Mouse (Mus musculus) kidney, embryonic 15.5 days (tissue): ENCODE measurements at regions not wholly inside any gene's neighbourhood (a gene's known extent, or its start where the extent isn't known, plus 50 kb on each side); places are given as distances from the start of the nearest gene placed in this dataset.
A peak's percentile ranks its signal among the peaks of the same experiment; 100 is the strongest.

Source experiments
- ATAC-seq: fragments of 200-750 bp; cut with Nextera tagmentation; replicated peaks from 2 replicates; pipeline ENCODE4 v1.8.0; 2017; ENCODE audit warnings: moderate TSS enrichment; ENCODE audit not compliant: low FRiP score
- H3K27ac ChIP-seq: fragments of 300-500 bp; sonication (generic); 2 replicates; pipeline ENCODE4 v1.5.1; 2015; ENCODE audit warnings: mild to moderate bottlenecking, inconsistent platforms
- H3K27me3 ChIP-seq: fragments of 300-500 bp; sonication (generic); 2 replicates; pipeline ENCODE4 v1.6.1; 2015; ENCODE audit warnings: inconsistent platforms
- H3K36me3 ChIP-seq: fragments of 300-500 bp; sonication (generic); 2 replicates; pipeline ENCODE4 v1.6.1; 2015; ENCODE audit warnings: inconsistent platforms
- H3K4me1 ChIP-seq: fragments of 300-500 bp; sonication (generic); 2 replicates; pipeline ENCODE4 v1.6.1; 2015; ENCODE audit warnings: inconsistent platforms
- H3K4me2 ChIP-seq: fragments of 300-500 bp; sonication (generic); 2 replicates; pipeline ENCODE4 v1.6.1; 2015; ENCODE audit warnings: moderate library complexity, mild to moderate bottlenecking, inconsistent platforms
- H3K4me3 ChIP-seq: fragments of 300-500 bp; sonication (generic); replicated peaks from 2 replicates; pipeline ENCODE4 v1.5.1; 2015; ENCODE audit warnings: mild to moderate bottlenecking, inconsistent platforms
- H3K9ac ChIP-seq: fragments of 300-500 bp; sonication (generic); 2 replicates; pipeline ENCODE4 v1.6.1; 2015; ENCODE audit warnings: mild to moderate bottlenecking, inconsistent platforms
- H3K9me3 ChIP-seq: fragments of 300-500 bp; sonication (generic); replicated peaks from 2 replicates; pipeline ENCODE4 v1.6.1; 2016; ENCODE audit warnings: inconsistent platforms
- WGBS: fragments of 180-500 bp; shearing (Covaris S2); methylation state at CpG from one replicate; pipeline ENCODE4 v1.1.7; 2015; ENCODE audit warnings: mixed read lengths; 5-methylcytosine and 5-hydroxymethylcytosine counted together

DNA sequence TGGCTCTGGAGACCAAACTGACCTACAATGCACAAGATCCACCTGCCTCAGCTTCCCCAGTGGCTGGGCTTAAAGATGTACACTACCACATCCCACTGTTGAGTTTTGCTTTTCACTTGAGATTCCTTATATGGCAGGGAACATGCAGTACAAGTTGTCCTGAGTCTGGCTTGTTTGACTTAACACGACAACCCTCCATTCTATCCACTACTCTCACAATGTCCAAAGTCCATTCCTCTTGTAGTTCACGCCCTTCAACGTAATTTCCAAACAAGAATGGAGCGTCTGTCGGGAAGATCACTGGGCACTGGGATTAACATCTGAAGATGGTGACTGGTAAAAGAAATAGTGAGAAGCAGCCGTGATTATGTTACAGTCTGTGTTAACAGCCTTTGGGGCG is 108.6 kb upstream of the Klf14 start:
- ATAC-seq: no peak
- Histone ChIP-seq H3K9me3 (no peaks in the 10 kb centered on the region), H3K4me1 (0 out of 2 replicates have a peak, but pooled peaks cover 5% of the 10 kb centered on the region), H3K27me3 (no peaks in the 10 kb centered on the region), H3K9ac (no peak overlapping the region), H3K4me2 (no peak overlapping the region), H3K4me3 (no peak overlapping the region), H3K27ac (no peak overlapping the region), H3K36me3 (no peaks in the 10 kb centered on the region)
- WGBS: 86% methylated on average over 7 of the region's 7 CpGs

- Histone ChIP-seq H3K9me3 (no peaks in the 10 kb centered on the region), H3K4me1 (0 out of 2 replicates have a peak, but pooled peaks cover 5% of the 10 kb centered on the region), H3K27me3 (no peaks in the 10 kb centered on the region), H3K4me3 (no peak overlapping the region), H3K9ac (no peak overlapping the region), H3K27ac (no peak overlapping the region), H3K36me3 (no peaks in the 10 kb centered on the region), H3K4me2 (no peak overlapping the region)
- 70% methylated on average over 13 of the region's 13 CpGs for WGBS
- no peak for ATAC-seq
Measured at GRCm38 (mm10) chr6:31069243-31069642, 110.4 kb upstream of the Klf14 start.

DNA sequence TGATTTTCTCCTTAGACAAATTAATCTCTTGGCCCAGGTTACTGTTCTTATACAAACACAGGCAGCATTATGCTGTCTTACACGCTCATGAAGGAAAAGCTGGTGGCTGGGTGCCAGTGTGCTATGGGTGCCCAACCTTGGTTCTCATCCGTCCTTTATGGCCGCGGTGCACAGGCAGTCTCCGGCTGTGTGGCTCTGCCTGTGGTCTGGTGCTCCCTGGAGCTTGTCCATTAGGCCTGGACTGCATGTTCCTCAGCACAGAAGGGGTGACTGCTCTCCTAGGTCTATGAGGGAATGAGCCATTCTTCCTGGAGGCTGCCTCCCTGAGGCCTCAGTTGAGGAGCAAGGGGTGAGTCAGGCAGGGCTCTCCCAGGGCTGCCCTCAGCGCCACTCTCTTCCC is 111.7 kb upstream of the Klf14 start:
- H3K27me3 ChIP-seq: no peaks in the 10 kb centered on the region
- H3K4me1 ChIP-seq: peaks cover 11% of the 10 kb centered on the region
- H3K9me3 ChIP-seq: no peaks in the 10 kb centered on the region
- WGBS: 87% methylated on average over 6 of the region's 6 CpGs
- H3K36me3 ChIP-seq: no peaks in the 10 kb centered on the region
- no peak for ATAC-seq
- no peak overlapping the region for H3K9ac ChIP-seq
- H3K4me3 ChIP-seq: no peak overlapping the region
- no peak overlapping the region for H3K4me2 ChIP-seq
- H3K27ac ChIP-seq: no peak overlapping the region

- WGBS: 80% methylated on average over 9 of the region's 9 CpGs
- no peak overlapping the region for H3K9ac ChIP-seq
- no peak for ATAC-seq
- no peak overlapping the region for H3K4me2 ChIP-seq
- H3K9me3 ChIP-seq: no peaks in the 10 kb centered on the region
- no peak overlapping the region for H3K4me3 ChIP-seq
- H3K4me1 ChIP-seq: peaks cover 14% of the 10 kb centered on the region
- H3K27me3 ChIP-seq: no peaks in the 10 kb centered on the region
- H3K27ac ChIP-seq: no peak overlapping the region
- H3K36me3 ChIP-seq: no peaks in the 10 kb centered on the region
Measured at GRCm38 (mm10) chr6:31070966-31071365, 112.1 kb upstream of the Klf14 start.

DNA sequence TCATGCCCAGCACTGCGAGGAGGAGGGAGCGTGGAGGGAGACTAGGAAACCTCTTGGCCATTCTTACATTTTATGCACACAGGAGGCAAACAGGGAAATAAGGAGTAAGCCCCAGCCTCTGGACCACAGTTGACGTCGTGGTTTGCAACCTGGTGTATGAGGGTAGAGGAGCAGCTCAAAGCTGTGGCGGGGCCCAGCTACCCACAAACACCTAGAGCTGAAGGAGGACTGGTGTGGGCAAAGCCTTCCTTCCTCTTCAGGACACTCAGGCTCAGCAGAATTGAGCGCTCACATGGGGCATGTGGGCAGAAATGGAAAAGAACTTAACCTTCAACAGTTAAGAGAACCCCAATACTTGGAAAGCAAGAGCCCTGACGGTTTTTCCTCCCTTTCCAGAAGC is 113.2 kb upstream of the Klf14 start:
- no peaks in the 10 kb centered on the region for H3K36me3 ChIP-seq
- WGBS: 81% methylated on average over 7 of the region's 7 CpGs
- ATAC-seq: no peak
- H3K9ac ChIP-seq: no peak overlapping the region
- H3K27ac ChIP-seq: no peak overlapping the region
- H3K4me3 ChIP-seq: no peak overlapping the region
- no peaks in the 10 kb centered on the region for H3K9me3 ChIP-seq
- H3K4me2 ChIP-seq: no peak overlapping the region
- H3K27me3 ChIP-seq: no peaks in the 10 kb centered on the region
- H3K4me1 ChIP-seq: peaks cover 25% of the 10 kb centered on the region

GRCm38 (mm10) chr6:31072559-31072958 is 113.7 kb upstream of the Klf14 start:
- H3K4me3 ChIP-seq: no peak overlapping the region
- 20% methylated on average over 5 of the region's 5 CpGs for WGBS
- H3K9me3 ChIP-seq: no peaks in the 10 kb centered on the region
- H3K36me3 ChIP-seq: no peaks in the 10 kb centered on the region
- peaks cover 30% of the 10 kb centered on the region for H3K4me1 ChIP-seq
- no peak overlapping the region for H3K9ac ChIP-seq
- ATAC-seq: no peak
- no peak overlapping the region for H3K27ac ChIP-seq
- H3K27me3 ChIP-seq: no peaks in the 10 kb centered on the region
- H3K4me2 ChIP-seq: no peak overlapping the region

- no peak overlapping the region for H3K9ac ChIP-seq
- no peak overlapping the region for H3K27ac ChIP-seq
- 83% methylated on average over 8 of the region's 8 CpGs for WGBS
- no peaks in the 10 kb centered on the region for H3K36me3 ChIP-seq
- ATAC-seq: no peak
- H3K27me3 ChIP-seq: no peaks in the 10 kb centered on the region
- no peaks in the 10 kb centered on the region for H3K9me3 ChIP-seq
- peaks cover 30% of the 10 kb centered on the region for H3K4me1 ChIP-seq
- H3K4me3 ChIP-seq: no peak overlapping the region
- H3K4me2 ChIP-seq: no peak overlapping the region
Measured at GRCm38 (mm10) chr6:31073338-31073737, 114.5 kb upstream of the Klf14 start.

DNA sequence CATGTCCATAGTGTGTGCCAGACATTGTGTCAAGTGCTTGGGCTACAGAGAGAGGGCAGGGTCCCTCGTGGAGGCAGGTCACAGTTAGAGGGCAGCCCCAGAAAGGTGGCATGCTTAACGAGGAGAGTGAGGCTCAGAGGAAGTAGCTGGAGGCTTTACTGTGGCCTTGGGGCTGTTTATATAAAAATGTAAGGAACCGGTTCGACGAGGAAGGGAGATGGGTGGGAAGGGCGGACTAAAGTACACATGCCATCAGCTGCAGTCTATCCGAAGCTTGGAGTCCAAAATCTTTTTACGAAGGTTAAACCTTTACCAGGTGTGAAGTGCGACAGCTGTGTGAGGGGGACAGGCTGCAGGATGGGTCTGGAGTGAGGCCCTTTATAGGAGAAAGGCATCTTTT is 115.5 kb upstream of the Klf14 start:
- Histone ChIP-seq H3K9me3 (no peaks in the 10 kb centered on the region), H3K4me1 (peaks cover 28% of the 10 kb centered on the region), H3K27me3 (no peaks in the 10 kb centered on the region), H3K4me2 (no peak overlapping the region), H3K36me3 (no peaks in the 10 kb centered on the region), H3K27ac (no peak overlapping the region), H3K4me3 (no peak overlapping the region), H3K9ac (no peak overlapping the region)
- 59% methylated on average over 9 of the region's 9 CpGs for WGBS
- ATAC-seq: no peak

DNA sequence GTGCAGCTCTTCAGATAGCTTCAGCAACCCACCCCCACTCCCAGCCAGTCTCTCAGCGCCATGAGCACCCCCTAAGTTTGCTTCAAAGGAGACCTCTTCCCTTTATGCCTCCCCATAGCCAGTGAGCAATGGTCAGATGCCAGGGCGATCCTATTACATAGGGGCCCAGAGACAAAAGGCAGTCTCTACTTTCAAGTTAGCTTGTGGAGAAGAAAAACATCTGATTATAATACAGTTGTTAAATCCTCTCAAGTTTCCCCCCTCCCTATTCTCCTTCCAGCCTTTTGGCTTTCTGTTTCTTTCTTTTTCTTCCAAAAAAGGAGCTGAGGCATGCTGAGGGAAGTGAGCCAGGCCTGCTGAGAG is 116.3 kb upstream of the Klf14 start:
- Histone ChIP-seq H3K36me3 (no peaks in the 10 kb centered on the region), H3K9me3 (no peaks in the 10 kb centered on the region), H3K27me3 (no peaks in the 10 kb centered on the region), H3K4me3 (no peak overlapping the region), H3K4me2 (no peak overlapping the region), H3K27ac (peak overlapping the region; percentile 56; the same call in 1 of the 2 replicates), H3K4me1 (peaks cover 32% of the 10 kb centered on the region), H3K9ac (no peak overlapping the region)
- WGBS: 31% methylated on average over 2 of the region's 2 CpGs
- no peak for ATAC-seq

GRCm38 (mm10) chr6:31075572-31076477 is 116.9 kb upstream of the Klf14 start:
- ATAC-seq: peak; percentile 73
- H3K36me3 ChIP-seq: no peaks in the 10 kb centered on the region
- WGBS: 18% methylated on average over 13 of the region's 13 CpGs
- peaks cover 34% of the 10 kb centered on the region for H3K4me1 ChIP-seq
- no peak overlapping the region for H3K4me3 ChIP-seq
- H3K4me2 ChIP-seq: no peak overlapping the region
- H3K9ac ChIP-seq: no peak overlapping the region
- H3K9me3 ChIP-seq: no peaks in the 10 kb centered on the region
- H3K27me3 ChIP-seq: no peaks in the 10 kb centered on the region
- peak overlapping the region; percentile 56; the same call in 1 of the 2 replicates for H3K27ac ChIP-seq

DNA sequence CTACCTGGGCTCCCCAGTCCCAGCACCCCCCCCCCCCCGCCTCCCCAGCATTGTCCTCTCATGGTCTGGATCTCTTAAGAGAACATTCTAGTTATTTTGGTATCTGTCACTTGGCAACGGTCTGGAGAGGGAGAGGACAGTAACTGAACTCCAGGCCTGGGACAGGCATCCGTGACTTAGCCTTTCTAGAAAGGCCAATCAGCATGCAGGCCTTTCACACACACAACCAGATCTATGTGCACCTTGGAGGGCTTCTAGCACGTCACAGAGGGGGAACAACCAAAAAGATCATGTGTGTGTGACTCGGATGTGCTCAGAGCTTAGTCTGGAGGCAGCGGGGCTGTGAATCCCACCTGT is 117.6 kb upstream of the Klf14 start:
- H3K9me3 ChIP-seq: no peaks in the 10 kb centered on the region
- no peak overlapping the region for H3K27ac ChIP-seq
- no peaks in the 10 kb centered on the region for H3K27me3 ChIP-seq
- no peak overlapping the region for H3K9ac ChIP-seq
- no peak overlapping the region for H3K4me3 ChIP-seq
- peaks cover 34% of the 10 kb centered on the region for H3K4me1 ChIP-seq
- H3K36me3 ChIP-seq: no peaks in the 10 kb centered on the region
- H3K4me2 ChIP-seq: no peak overlapping the region
- 79% methylated on average over 6 of the region's 6 CpGs for WGBS
- no peak for ATAC-seq

DNA sequence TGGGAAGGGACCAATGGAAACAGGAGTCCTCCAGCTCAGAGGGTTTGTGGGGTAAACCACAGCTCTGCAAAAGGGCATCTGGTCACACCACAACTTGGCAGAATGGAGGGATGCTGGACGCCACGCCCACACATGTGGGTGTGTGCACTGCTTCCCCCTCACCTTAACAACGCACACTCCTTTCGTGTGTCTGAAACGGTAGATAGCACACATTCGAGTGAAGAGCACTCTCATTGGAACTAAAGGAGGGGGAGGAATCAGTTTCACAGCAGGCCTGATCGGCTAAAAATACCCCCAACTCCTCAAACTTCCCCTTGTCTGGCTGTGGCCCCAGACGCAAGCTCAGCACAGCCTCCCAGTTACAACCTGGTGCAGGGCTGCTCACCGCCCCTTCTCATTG is 118.3 kb upstream of the Klf14 start:
- ATAC-seq: no peak
- H3K27me3 ChIP-seq: no peaks in the 10 kb centered on the region
- H3K9me3 ChIP-seq: no peaks in the 10 kb centered on the region
- WGBS: 51% methylated on average over 9 of the region's 9 CpGs
- H3K36me3 ChIP-seq: no peaks in the 10 kb centered on the region
- H3K4me3 ChIP-seq: no peak overlapping the region
- no peak overlapping the region for H3K9ac ChIP-seq
- peaks cover 38% of the 10 kb centered on the region for H3K4me1 ChIP-seq
- H3K4me2 ChIP-seq: no peak overlapping the region
- no peak overlapping the region for H3K27ac ChIP-seq

DNA sequence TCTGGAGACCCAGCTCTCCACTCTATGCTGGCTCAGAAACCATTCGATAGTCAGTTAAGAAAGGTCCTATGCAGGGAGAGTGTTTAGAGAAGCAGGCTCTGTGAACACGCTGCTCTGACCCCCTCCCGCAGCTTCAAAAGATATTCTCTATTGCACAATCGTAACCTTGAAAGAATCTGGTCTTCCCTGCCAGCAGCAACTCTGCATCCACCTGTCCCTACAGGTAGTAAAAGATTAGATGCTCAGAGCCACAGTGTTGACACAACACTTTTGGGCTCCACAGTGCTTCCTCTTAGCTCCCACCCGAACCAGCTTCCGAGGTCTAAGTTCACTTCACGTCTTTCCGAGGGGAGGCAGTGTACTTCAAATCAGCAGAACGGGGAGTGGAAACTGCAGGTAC is 118.9 kb upstream of the Klf14 start:
- H3K9me3 ChIP-seq: no peaks in the 10 kb centered on the region
- H3K36me3 ChIP-seq: no peaks in the 10 kb centered on the region
- H3K4me3 ChIP-seq: no peak overlapping the region
- H3K9ac ChIP-seq: no peak overlapping the region
- H3K27me3 ChIP-seq: no peaks in the 10 kb centered on the region
- no peak overlapping the region for H3K27ac ChIP-seq
- ATAC-seq: no peak
- no peak overlapping the region for H3K4me2 ChIP-seq
- peaks cover 39% of the 10 kb centered on the region for H3K4me1 ChIP-seq
- WGBS: 68% methylated on average over 9 of the region's 9 CpGs
